Mouse (Mus musculus): Measurements from ENCODE around the gene Cdk14. TPM values are rescaled to one million over a fixed set of nuclear protein-coding genes. Genes with fewer than 3 reads are reported as not detected.

The Cdk14 gene
- total and polyA plus RNA-seq, 2 experiments from 2014 or later = 53.0 to 63.9 TPM

GRCm38 (mm10) chr5:5414835-5415234, 5.3 kb downstream of the Cdk14 start:
- Histone ChIP-seq H3K4me1 (ENCODE audit: insufficient read depth, low read length) (no peaks in the 10 kb centered on the region), H3K4me2 (ENCODE audit: low read depth, low read length) (no peak overlapping the region), H3K9ac (replicated peaks; ENCODE audit: low read length) (no peak overlapping the region), H3K27ac (no peak overlapping the region), H3K9me3 (ENCODE audit: low read length) (no peaks in the 10 kb centered on the region), H3K4me3 (ENCODE audit: low read length) (no peak overlapping the region), H3K36me3 (ENCODE audit: insufficient read depth, low read length) (no peaks in the 10 kb centered on the region), H3K27me3 (ENCODE audit: insufficient read depth, low read length) (no peaks in the 10 kb centered on the region)
- DNase-seq (ENCODE audit: low spot score) = no peak
- WGBS = 80% methylated on average over 3 of the region's 3 CpGs
- no peak for TF ChIP-seq CTCF (IDR thresholded peaks at IDR 0.05; ENCODE audit: low read depth)
- no peak for ATAC-seq

GRCm38 (mm10) chr5:5411886-5412285, 8.2 kb downstream of the Cdk14 start:
- no peak for ATAC-seq
- Histone ChIP-seq H3K9ac (replicated peaks; ENCODE audit: low read length) (no peak overlapping the region), H3K36me3 (ENCODE audit: insufficient read depth, low read length) (no peaks in the 10 kb centered on the region), H3K9me3 (ENCODE audit: low read length) (no peaks in the 10 kb centered on the region), H3K4me1 (ENCODE audit: insufficient read depth, low read length) (no peaks in the 10 kb centered on the region), H3K27me3 (ENCODE audit: insufficient read depth, low read length) (no peaks in the 10 kb centered on the region), H3K4me2 (ENCODE audit: low read depth, low read length) (no peak overlapping the region), H3K27ac (no peak overlapping the region), H3K4me3 (ENCODE audit: low read length) (no peak overlapping the region)
- no peak for DNase-seq (ENCODE audit: low spot score)
- no peak for TF ChIP-seq CTCF (IDR thresholded peaks at IDR 0.05; ENCODE audit: low read depth)
- 93% methylated on average over 2 of the region's 2 CpGs for WGBS

- no peak for DNase-seq (ENCODE audit: low spot score)
- H3K4me2 ChIP-seq (ENCODE audit: low read depth, low read length) = no peak overlapping the region
- H3K9me3 ChIP-seq (ENCODE audit: low read length) = no peaks in the 10 kb centered on the region
- no peaks in the 10 kb centered on the region for H3K36me3 ChIP-seq (ENCODE audit: insufficient read depth, low read length)
- 46% methylated on average over 4 of the region's 4 CpGs for WGBS
- no peak for ATAC-seq
- no peaks in the 10 kb centered on the region for H3K27me3 ChIP-seq (ENCODE audit: insufficient read depth, low read length)
- H3K4me1 ChIP-seq (ENCODE audit: insufficient read depth, low read length) = no peaks in the 10 kb centered on the region
- no peak for TF ChIP-seq CTCF (IDR thresholded peaks at IDR 0.05; ENCODE audit: low read depth)
- no peak overlapping the region for H3K27ac ChIP-seq
- no peak overlapping the region for H3K4me3 ChIP-seq (ENCODE audit: low read length)
- H3K9ac ChIP-seq (replicated peaks; ENCODE audit: low read length) = no peak overlapping the region
These were observed 18.1 kb downstream of the Cdk14 start for GRCm38 (mm10) chr5:5401986-5402385.

- Histone ChIP-seq H3K4me1 (ENCODE audit: insufficient read depth, low read length) (no peaks in the 10 kb centered on the region), H3K27me3 (ENCODE audit: insufficient read depth, low read length) (no peaks in the 10 kb centered on the region), H3K4me2 (ENCODE audit: low read depth, low read length) (no peak overlapping the region), H3K27ac (no peak overlapping the region), H3K9me3 (ENCODE audit: low read length) (no peaks in the 10 kb centered on the region), H3K36me3 (ENCODE audit: insufficient read depth, low read length) (no peaks in the 10 kb centered on the region), H3K9ac (replicated peaks; ENCODE audit: low read length) (no peak overlapping the region), H3K4me3 (ENCODE audit: low read length) (no peak overlapping the region)
- TF ChIP-seq CTCF (IDR thresholded peaks at IDR 0.05; ENCODE audit: low read depth) = no peak
- ATAC-seq (no peak), DNase-seq (ENCODE audit: low spot score) (no peak)
- 40% methylated on average over 3 of the region's 3 CpGs for WGBS
These were observed 27.3 kb downstream of the Cdk14 start for GRCm38 (mm10) chr5:5392786-5393185.

GRCm38 (mm10) chr5:5380731-5381718, 39.1 kb downstream of the Cdk14 start:
- Histone ChIP-seq H3K27ac (peak overlapping the region; percentile 85), H3K9ac (replicated peaks; ENCODE audit: low read length) (peak overlapping the region; percentile 88), H3K36me3 (ENCODE audit: insufficient read depth, low read length) (no peaks in the 10 kb centered on the region), H3K4me2 (ENCODE audit: low read depth, low read length) (peak overlapping the region; percentile 81), H3K4me3 (ENCODE audit: low read length) (peak overlapping the region; percentile 84), H3K4me1 (ENCODE audit: insufficient read depth, low read length) (peaks cover 9% of the 10 kb centered on the region), H3K27me3 (ENCODE audit: insufficient read depth, low read length) (no peaks in the 10 kb centered on the region), H3K9me3 (ENCODE audit: low read length) (no peaks in the 10 kb centered on the region)
- DNase-seq (ENCODE audit: low spot score) = no peak
- no peak for TF ChIP-seq CTCF (IDR thresholded peaks at IDR 0.05; ENCODE audit: low read depth)
- ATAC-seq = no peak; the same call in 1 of the 2 replicates
- 3% methylated on average over 23 of the region's 23 CpGs for WGBS

- Histone ChIP-seq H3K36me3 (ENCODE audit: insufficient read depth, low read length) (no peaks in the 10 kb centered on the region), H3K27ac (peak overlapping the region; percentile 85), H3K9me3 (ENCODE audit: low read length) (no peaks in the 10 kb centered on the region), H3K4me3 (ENCODE audit: low read length) (peak overlapping the region; percentile 84), H3K4me2 (ENCODE audit: low read depth, low read length) (peak overlapping the region; percentile 81), H3K27me3 (ENCODE audit: insufficient read depth, low read length) (no peaks in the 10 kb centered on the region), H3K4me1 (ENCODE audit: insufficient read depth, low read length) (peaks cover 9% of the 10 kb centered on the region), H3K9ac (replicated peaks; ENCODE audit: low read length) (peak overlapping the region; percentile 88)
- ATAC-seq = peak; percentile 96
- 1% methylated on average over 86 of the region's 128 CpGs for WGBS
- TF ChIP-seq CTCF (IDR thresholded peaks at IDR 0.05; ENCODE audit: low read depth) = no peak
- DNase-seq (ENCODE audit: low spot score) = peak; percentile 81
These were observed 40.0 kb downstream of the Cdk14 start for GRCm38 (mm10) chr5:5379870-5380730.
